Mouse (Mus musculus) testis, adult 2 months (tissue): ENCODE data around the gene Gm6763.

Experiments used
- CTCF ChIP-seq: fragments of 200-500 bp; IDR thresholded peaks from 2 replicates; pipeline ENCODE4 v1.5.1; 2012; ENCODE audit warnings: low read depth, mild to moderate bottlenecking, inconsistent platforms, low read length, moderate library complexity; ENCODE audit not compliant: control insufficient read depth, insufficient read depth, insufficient replicate concordance
- POLR2A ChIP-seq: fragments of 200-500 bp; IDR thresholded peaks from 2 replicates; pipeline ENCODE4 v1.6.1; 2012; ENCODE audit warnings: low read depth, mild to moderate bottlenecking, inconsistent platforms, low read length, moderate library complexity; ENCODE audit not compliant: control insufficient read depth

- TF ChIP-seq CTCF (no peak), POLR2A (no peak)
These were observed 41.3 kb upstream of the Gm6763 start for GRCm38 (mm10) chr10:104110044-104110443.
